Mouse (Mus musculus): ENCODE measurements around the gene Epha4. TPM values are rescaled to one million over a fixed set of nuclear protein-coding genes. Genes with fewer than 3 reads are reported as not detected.

Gene Epha4
- polyA plus RNA-seq, 1 experiment from 2014 or later, result 9.6 TPM

- no peak for ATAC-seq
- TF ChIP-seq CTCF (IDR thresholded peaks at IDR 0.05), result no peak
- no peak for TF ChIP-seq EP300 (IDR thresholded peaks at IDR 0.05)
- Histone ChIP-seq H3K27me3 (replicated peaks; ENCODE audit: insufficient read depth, low read length) (no peaks in the 10 kb centered on the region), H3K9ac (replicated peaks; ENCODE audit: low read depth) (no peak overlapping the region), H3K4me3 (ENCODE audit: low read depth, low read length) (no peak overlapping the region), H3K4me2 (replicated peaks; ENCODE audit: low read depth, low read length) (no peak overlapping the region), H3K4me1 (ENCODE audit: insufficient read depth, low read depth, low read length) (no peaks in the 10 kb centered on the region), H3K27ac (ENCODE audit: low read length) (no peak overlapping the region), H3K36me3 (ENCODE audit: insufficient read depth, low read length) (no peaks in the 10 kb centered on the region), H3K9me3 (ENCODE audit: low read length) (no peaks in the 10 kb centered on the region)
- no peak for DNase-seq (ENCODE audit: low spot score)
- 72% methylated on average over 10 of the region's 10 CpGs for WGBS
These were observed 110.4 kb downstream of the Epha4 start for GRCm38 (mm10) chr1:77404537-77404936.

- H3K27me3 ChIP-seq (replicated peaks; ENCODE audit: insufficient read depth, low read length), result no peaks in the 10 kb centered on the region
- no peaks in the 10 kb centered on the region for H3K9me3 ChIP-seq (ENCODE audit: low read length)
- ATAC-seq, result no peak
- H3K9ac ChIP-seq (replicated peaks; ENCODE audit: low read depth), result no peak overlapping the region
- no peaks in the 10 kb centered on the region for H3K4me1 ChIP-seq (ENCODE audit: insufficient read depth, low read depth, low read length)
- no peak for DNase-seq (ENCODE audit: low spot score)
- H3K4me3 ChIP-seq (ENCODE audit: low read depth, low read length), result no peak overlapping the region
- no peak overlapping the region for H3K27ac ChIP-seq (ENCODE audit: low read length)
- H3K36me3 ChIP-seq (ENCODE audit: insufficient read depth, low read length), result no peaks in the 10 kb centered on the region
- TF ChIP-seq CTCF (IDR thresholded peaks at IDR 0.05) (no peak), EP300 (IDR thresholded peaks at IDR 0.05) (no peak)
- 78% methylated on average over 4 of the region's 4 CpGs for WGBS
- H3K4me2 ChIP-seq (replicated peaks; ENCODE audit: low read depth, low read length), result no peak overlapping the region
These were observed 111.9 kb downstream of the Epha4 start for GRCm38 (mm10) chr1:77402942-77403341.

GRCm38 (mm10) chr1:77401465-77401864 lies 113.4 kb downstream of the Epha4 start:
- 81% methylated on average over 1 of the region's 1 CpGs for WGBS
- H3K36me3 ChIP-seq (ENCODE audit: insufficient read depth, low read length), result no peaks in the 10 kb centered on the region
- ATAC-seq, result no peak

GRCm38 (mm10) chr1:77391590-77391989 lies 123.3 kb downstream of the Epha4 start:
- TF ChIP-seq CTCF (IDR thresholded peaks at IDR 0.05) (no peak), EP300 (IDR thresholded peaks at IDR 0.05) (no peak)
- no peaks in the 10 kb centered on the region for H3K27me3 ChIP-seq (replicated peaks; ENCODE audit: insufficient read depth, low read length)
- H3K36me3 ChIP-seq (ENCODE audit: insufficient read depth, low read length), result no peaks in the 10 kb centered on the region
- no peak overlapping the region for H3K4me3 ChIP-seq (ENCODE audit: low read depth, low read length)
- H3K9ac ChIP-seq (replicated peaks; ENCODE audit: low read depth), result no peak overlapping the region
- ATAC-seq (no peak), DNase-seq (ENCODE audit: low spot score) (no peak)
- H3K4me1 ChIP-seq (ENCODE audit: insufficient read depth, low read depth, low read length), result no peaks in the 10 kb centered on the region
- H3K9me3 ChIP-seq (ENCODE audit: low read length), result no peaks in the 10 kb centered on the region
- no peak overlapping the region for H3K4me2 ChIP-seq (replicated peaks; ENCODE audit: low read depth, low read length)
- WGBS, result 92% methylated on average over 6 of the region's 6 CpGs
- no peak overlapping the region for H3K27ac ChIP-seq (ENCODE audit: low read length)

More at GRCm38 (mm10) chr1:77401465-77401864, 113.4 kb downstream of the Epha4 start:
- H3K4me2 ChIP-seq (replicated peaks; ENCODE audit: low read depth, low read length), result no peak overlapping the region
- TF ChIP-seq EP300 (IDR thresholded peaks at IDR 0.05), result no peak
- no peak for TF ChIP-seq CTCF (IDR thresholded peaks at IDR 0.05)
- H3K9ac ChIP-seq (replicated peaks; ENCODE audit: low read depth), result no peak overlapping the region
- no peak for DNase-seq (ENCODE audit: low spot score)
- H3K27me3 ChIP-seq (replicated peaks; ENCODE audit: insufficient read depth, low read length), result no peaks in the 10 kb centered on the region
- no peak overlapping the region for H3K4me3 ChIP-seq (ENCODE audit: low read depth, low read length)
- H3K4me1 ChIP-seq (ENCODE audit: insufficient read depth, low read depth, low read length), result no peaks in the 10 kb centered on the region
- H3K9me3 ChIP-seq (ENCODE audit: low read length), result no peaks in the 10 kb centered on the region
- H3K27ac ChIP-seq (ENCODE audit: low read length), result no peak overlapping the region

DNA sequence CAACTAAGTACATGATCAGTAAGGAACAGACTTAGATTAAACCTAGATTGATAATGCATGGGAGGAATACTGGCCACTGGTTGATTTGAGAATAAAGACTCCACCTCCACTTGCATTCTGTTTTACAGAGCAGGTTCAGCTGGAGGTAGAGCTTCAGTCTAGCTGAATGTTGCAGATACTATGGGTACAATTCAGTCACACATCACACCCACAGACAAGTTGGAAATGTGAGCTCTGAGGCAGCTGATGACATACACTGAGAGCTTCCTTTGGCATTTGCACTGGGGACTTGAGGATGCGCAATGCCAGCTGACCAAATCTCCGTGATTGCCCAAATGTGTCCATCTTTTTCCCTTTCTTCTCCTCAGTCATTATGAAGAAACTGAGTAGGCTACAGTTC lies 125.8 kb downstream of the Epha4 start:
- Histone ChIP-seq H3K36me3 (ENCODE audit: insufficient read depth, low read length) (no peaks in the 10 kb centered on the region), H3K27ac (ENCODE audit: low read length) (no peak overlapping the region), H3K9me3 (ENCODE audit: low read length) (no peaks in the 10 kb centered on the region), H3K4me1 (ENCODE audit: insufficient read depth, low read depth, low read length) (no peaks in the 10 kb centered on the region), H3K9ac (replicated peaks; ENCODE audit: low read depth) (no peak overlapping the region), H3K4me2 (replicated peaks; ENCODE audit: low read depth, low read length) (no peak overlapping the region), H3K27me3 (replicated peaks; ENCODE audit: insufficient read depth, low read length) (no peaks in the 10 kb centered on the region), H3K4me3 (ENCODE audit: low read depth, low read length) (no peak overlapping the region)
- no peak for ATAC-seq
- no peak for DNase-seq (ENCODE audit: low spot score)
- no peak for TF ChIP-seq EP300 (IDR thresholded peaks at IDR 0.05)
- no peak for TF ChIP-seq CTCF (IDR thresholded peaks at IDR 0.05)
- 95% methylated on average over 2 of the region's 2 CpGs for WGBS

DNA sequence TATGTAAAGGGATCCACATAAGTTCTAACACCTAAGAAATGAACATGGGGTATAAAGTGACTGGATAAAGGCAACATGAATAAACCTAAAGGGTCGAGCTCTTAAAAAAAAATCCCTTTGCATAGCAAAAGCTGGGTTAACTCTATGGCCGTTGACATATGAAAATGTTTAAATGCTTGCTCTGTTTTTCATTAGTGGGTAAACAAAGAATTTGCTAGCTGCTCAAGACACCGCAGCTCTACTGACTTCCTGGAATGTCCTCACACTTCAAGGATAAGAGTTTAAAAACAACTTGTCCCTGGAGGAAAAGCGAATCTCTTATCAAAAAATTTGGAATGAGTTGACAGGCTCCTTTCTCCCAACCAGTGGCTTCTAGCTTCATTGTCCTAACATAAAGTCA lies 126.3 kb downstream of the Epha4 start:
- TF ChIP-seq CTCF (IDR thresholded peaks at IDR 0.05) (no peak), EP300 (IDR thresholded peaks at IDR 0.05) (no peak)
- 39% methylated on average over 4 of the region's 4 CpGs for WGBS
- H3K36me3 ChIP-seq (ENCODE audit: insufficient read depth, low read length), result no peaks in the 10 kb centered on the region
- ATAC-seq, result no peak
- H3K4me2 ChIP-seq (replicated peaks; ENCODE audit: low read depth, low read length), result no peak overlapping the region
- H3K9me3 ChIP-seq (ENCODE audit: low read length), result no peaks in the 10 kb centered on the region
- no peak overlapping the region for H3K9ac ChIP-seq (replicated peaks; ENCODE audit: low read depth)
- DNase-seq (ENCODE audit: low spot score), result no peak
- H3K4me3 ChIP-seq (ENCODE audit: low read depth, low read length), result no peak overlapping the region
- H3K4me1 ChIP-seq (ENCODE audit: insufficient read depth, low read depth, low read length), result no peaks in the 10 kb centered on the region
- no peaks in the 10 kb centered on the region for H3K27me3 ChIP-seq (replicated peaks; ENCODE audit: insufficient read depth, low read length)
- no peak overlapping the region for H3K27ac ChIP-seq (ENCODE audit: low read length)

- no peak for TF ChIP-seq CTCF (IDR thresholded peaks at IDR 0.05)
- Histone ChIP-seq H3K36me3 (ENCODE audit: insufficient read depth, low read length) (no peaks in the 10 kb centered on the region), H3K27ac (ENCODE audit: low read length) (no peak overlapping the region), H3K9ac (replicated peaks; ENCODE audit: low read depth) (no peak overlapping the region), H3K4me3 (ENCODE audit: low read depth, low read length) (no peak overlapping the region), H3K4me2 (replicated peaks; ENCODE audit: low read depth, low read length) (no peak overlapping the region), H3K4me1 (ENCODE audit: insufficient read depth, low read depth, low read length) (no peaks in the 10 kb centered on the region), H3K9me3 (ENCODE audit: low read length) (no peaks in the 10 kb centered on the region), H3K27me3 (replicated peaks; ENCODE audit: insufficient read depth, low read length) (no peaks in the 10 kb centered on the region)
- DNase-seq (ENCODE audit: low spot score), result no peak
- ATAC-seq, result no peak
- 78% methylated on average over 8 of the region's 8 CpGs for WGBS
These were observed 129.3 kb downstream of the Epha4 start for GRCm38 (mm10) chr1:77385613-77386012.
